Mouse (Mus musculus) adrenal gland, postnatal 36 days (tissue): ENCODE measurements at regions not wholly inside any gene's neighbourhood (a gene's known extent, or its start where the extent isn't known, plus 50 kb on each side); places are given as distances from the start of the nearest gene placed in this dataset.

ENCODE experiments used
- DNase-seq, 2 experiments: peaks; one replicate each; pipeline ENCODE4 v3.0.0; 2021; ENCODE audit warnings: mixed read lengths in 1 of 2

DNA sequence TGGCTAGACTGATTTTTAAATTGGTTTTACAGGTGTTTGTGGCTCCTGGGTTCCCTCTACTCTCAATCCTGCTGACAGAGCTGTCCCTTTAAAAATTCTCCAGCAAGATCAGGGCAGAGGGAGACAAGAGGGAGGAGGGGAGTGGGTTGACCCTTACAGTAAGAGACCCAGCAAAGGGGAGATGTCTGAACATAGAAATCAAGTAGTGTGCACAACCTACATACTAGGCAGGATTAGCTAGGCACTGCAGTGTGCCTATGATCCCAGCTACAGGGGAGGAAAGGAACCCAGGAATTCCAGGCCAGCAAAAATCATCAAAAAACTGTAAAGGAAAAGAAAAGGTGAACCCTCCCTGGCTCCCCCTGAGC is 113.2 kb upstream of the Thy1 start:
- DNase-seq = no peak

- DNase-seq = no peak
These were observed 112.7 kb upstream of the Thy1 start for GRCm38 (mm10) chr9:43930476-43930875.

GRCm38 (mm10) chr9:43934012-43934690 is 109.0 kb upstream of the Thy1 start:
- DNase-seq = no peak

- DNase-seq = peak; percentile 7 to 28
These were observed 108.5 kb upstream of the Thy1 start for GRCm38 (mm10) chr9:43934691-43935064.

GRCm38 (mm10) chr9:43939336-43939735 is 103.8 kb upstream of the Thy1 start:
- DNase-seq = no peak

DNA sequence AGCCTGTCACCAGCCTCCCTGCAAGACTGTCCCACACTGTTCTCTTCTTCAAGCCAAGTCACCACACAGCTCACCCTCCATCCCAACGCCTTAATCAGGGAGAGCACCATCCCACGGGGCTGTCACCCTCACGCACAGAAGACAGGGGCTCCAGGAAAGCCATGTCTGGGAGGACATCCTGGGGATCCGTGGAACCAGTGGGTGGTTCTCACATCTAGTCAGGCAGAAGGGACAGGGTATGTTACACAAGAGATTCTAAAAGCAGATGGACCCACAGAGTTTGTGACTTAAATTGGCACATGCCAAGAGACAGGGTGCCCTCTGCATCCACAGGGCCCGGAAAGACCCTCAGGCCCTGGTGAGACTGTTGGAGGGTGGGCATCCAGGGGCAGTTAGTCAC is 101.0 kb upstream of the Thy1 start:
- DNase-seq = no peak

- no peak for DNase-seq
These were observed 99.7 kb upstream of the Thy1 start for GRCm38 (mm10) chr9:43943522-43943921.

DNA sequence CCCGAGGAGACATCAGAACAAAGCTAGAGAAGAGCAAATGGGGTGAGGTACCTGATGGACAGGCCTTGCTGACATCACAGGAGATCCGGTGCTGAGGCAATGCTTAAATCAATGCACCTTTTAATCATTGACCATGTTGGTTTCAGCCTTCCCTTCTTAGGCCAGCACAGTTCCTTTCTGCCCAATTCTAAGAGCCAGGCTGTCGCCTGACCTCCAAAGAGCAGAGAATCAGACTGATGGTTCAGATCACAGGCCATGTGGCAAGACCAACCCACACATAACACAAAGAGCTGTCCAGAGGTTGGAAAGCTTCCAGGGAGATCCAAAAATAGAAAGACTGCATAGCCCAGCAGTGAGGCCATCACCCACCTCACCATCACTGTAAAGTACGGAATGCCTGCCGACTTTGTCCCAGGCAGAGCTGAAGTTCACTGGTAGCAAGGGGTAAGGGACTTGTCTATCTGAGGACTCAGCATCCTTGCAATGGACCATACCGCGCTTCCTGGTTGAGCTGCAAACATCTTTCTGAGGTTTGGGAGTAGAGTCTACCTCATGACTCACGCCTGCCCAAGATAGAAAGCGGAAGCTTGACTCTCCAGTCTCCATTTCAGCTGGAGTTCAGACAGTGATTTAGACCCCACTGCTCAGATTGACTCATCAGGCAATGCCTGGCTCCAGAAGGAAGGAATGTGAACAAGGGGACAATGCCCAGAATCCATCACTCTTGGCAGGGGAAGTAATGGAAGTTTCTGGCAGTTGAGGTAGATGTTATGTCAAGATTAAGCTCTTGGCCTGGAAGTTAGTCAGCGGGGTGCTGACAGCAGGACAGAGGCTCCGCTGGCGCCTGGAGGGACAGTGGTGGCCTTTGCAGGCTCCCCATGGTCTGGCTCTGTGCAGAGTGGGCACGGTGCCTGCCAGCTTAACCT is 98.1 kb upstream of the Thy1 start:
- peak; percentile 8 to 22 for DNase-seq

DNA sequence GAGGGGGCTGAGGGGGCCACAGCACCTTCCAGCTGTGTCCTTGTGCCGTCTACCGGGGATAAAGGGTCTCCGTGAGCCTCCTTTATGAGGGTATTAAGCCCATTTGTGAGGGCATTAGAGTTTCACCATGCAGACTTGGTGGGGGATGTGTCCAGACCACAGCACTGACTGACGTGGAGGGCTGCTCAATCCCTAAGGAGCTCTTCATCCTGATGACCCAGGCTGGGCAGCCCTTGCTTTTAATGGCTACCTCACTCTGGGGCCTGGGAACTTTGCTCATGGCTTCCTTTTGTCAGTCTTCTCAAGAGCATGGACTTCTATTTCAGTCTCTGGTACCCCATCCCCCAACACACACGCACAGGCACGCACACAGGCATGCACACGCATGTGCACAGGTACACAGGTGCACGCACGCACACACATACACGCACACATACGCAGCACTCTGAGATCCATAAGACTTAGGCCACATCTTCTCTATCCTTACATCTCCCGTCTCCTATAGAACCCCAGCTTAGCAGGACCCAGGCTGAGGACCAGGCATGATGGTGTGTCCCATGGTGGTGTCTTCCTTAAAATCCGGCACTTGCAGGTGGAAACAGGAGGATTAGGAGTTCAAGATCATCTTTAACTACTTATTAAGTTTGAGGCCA is 97.1 kb upstream of the Thy1 start:
- no peak for DNase-seq

- DNase-seq = no peak
These were observed 96.1 kb upstream of the Thy1 start for GRCm38 (mm10) chr9:43947089-43947488.

- no peak for DNase-seq
These were observed 95.6 kb upstream of the Thy1 start for GRCm38 (mm10) chr9:43947490-43948150.

- DNase-seq = peak in 1 of 2 experiments; percentile 10
These were observed 90.1 kb upstream of the Thy1 start for GRCm38 (mm10) chr9:43953128-43953527.

DNA sequence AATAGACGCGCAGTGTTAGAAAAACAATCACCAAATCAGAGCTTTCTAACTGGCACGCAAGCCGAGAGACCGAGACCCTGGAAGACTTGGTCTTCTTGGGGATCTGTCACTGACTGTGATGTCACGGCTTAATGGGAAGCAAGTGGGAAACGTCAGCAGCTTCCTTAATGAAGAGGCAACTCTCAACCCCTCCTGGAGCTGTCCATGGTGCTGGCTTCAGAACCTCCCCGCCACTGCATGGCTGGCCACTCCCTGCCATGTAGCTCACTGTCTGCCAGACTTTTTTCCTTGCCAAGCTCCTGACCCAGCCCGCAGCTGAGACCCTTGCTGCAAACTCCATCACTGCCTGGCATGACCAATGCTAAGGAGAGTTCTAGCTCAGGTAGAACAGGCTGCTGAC is 83.6 kb upstream of the Thy1 start:
- peak; percentile 64 to 77 for DNase-seq

DNA sequence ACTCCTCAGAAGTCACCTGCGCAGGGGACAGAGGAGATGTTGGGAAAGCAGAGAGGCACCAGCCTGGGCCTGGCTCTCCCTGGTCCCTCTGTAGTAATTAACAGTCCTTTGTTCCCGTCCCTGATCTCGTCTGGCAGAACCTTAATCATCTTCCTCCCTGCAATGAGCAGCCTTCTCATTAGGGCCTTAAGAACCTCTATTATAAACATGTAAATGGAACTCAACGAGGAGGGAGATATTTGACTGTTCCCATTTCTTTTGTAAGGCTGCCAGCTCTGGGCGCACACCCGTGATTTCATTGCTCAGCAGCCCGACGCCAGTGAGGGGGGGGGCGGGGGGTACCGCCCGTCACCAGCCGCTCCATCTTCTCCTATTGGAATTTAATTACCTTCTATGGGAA is 81.8 kb upstream of the Thy1 start:
- no peak for DNase-seq

- peak in 1 of 2 experiments; percentile 36 for DNase-seq
These were observed 78.0 kb upstream of the Thy1 start for GRCm38 (mm10) chr9:43965171-43965570.

DNA sequence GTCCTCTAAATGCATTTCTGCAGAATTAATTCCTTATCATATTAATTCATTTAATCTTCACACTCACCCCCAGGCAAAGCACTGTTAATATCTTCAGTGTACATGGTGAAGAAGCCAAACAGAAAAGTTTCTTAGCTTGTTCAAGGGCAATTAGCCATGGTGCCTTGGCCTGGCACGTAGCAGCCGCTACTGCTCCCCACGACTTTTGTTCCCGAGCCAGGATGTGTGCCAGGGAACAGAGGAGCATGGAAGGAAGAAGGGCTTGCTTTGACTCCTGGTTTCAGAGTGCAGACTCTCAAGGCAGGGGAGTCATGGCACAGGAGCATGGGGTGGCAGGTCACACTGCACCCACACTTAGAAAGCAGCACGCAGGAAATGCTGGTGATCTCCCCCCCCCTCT is 77.4 kb upstream of the Thy1 start:
- DNase-seq = no peak

- no peak for DNase-seq
These were observed 73.0 kb upstream of the Thy1 start for GRCm38 (mm10) chr9:43970043-43970795.

DNA sequence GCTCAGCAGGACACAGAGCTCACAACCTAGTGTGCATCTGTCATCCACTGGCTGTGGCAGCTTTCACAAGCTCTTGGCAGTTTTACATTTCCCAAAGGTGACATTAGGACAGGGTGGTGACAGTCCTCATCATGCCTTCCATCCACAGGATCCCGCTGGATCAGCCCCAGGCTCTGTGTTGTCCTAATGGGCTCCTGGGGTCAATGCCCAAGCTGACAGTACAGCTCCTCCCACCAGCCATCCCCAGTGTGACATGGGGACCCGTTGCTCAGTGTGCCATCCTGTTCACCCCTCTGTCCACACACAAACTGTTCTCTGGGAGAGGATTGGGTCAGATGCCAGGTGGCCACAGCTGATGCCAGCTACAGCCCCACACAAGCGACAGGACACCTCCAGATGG is 72.3 kb upstream of the Thy1 start:
- no peak for DNase-seq

DNA sequence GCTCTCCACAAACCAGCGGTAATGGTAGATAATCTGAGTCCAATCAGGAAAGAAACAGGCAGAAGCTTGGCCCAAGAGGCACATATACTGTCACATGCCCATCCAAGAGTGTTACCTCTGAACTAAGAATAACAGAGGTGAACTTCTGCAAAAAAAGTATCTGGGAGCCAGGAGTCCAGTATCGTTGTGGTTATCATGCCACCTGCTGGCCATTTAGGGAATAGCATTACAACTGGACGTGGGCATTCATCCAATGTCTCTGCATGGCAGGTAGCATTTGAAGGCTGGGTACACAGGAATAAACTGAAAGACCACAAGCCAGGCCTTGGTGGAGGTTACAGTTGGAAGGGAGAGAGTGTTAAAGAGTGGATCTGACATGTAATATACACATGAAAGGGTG is 70.9 kb upstream of the Thy1 start:
- DNase-seq = peak; percentile 52 to 59

GRCm38 (mm10) chr9:43975405-43975804 is 67.8 kb upstream of the Thy1 start:
- DNase-seq = no peak

- no peak for DNase-seq
These were observed 66.8 kb upstream of the Thy1 start for GRCm38 (mm10) chr9:43976366-43976765.

GRCm38 (mm10) chr9:43977773-43978172 is 65.4 kb upstream of the Thy1 start:
- no peak for DNase-seq
